Mouse (Mus musculus): Measurements from ENCODE around the gene Atox1. TPM values are rescaled to one million over a fixed set of nuclear protein-coding genes. Genes with fewer than 3 reads are reported as not detected.

Atox1 gene
- 100 to 1,000 TPM; 126 to 139 TPM for total RNA-seq (2023)

GRCm38 (mm10) chr11:55461019-55461645 lies at the start of gene Atox1:
TSS of gene Atox1 (minus strand) at chr11:55461239.

GRCm38 (mm10) chr11:55469048-55469843 lies 8.2 kb upstream of the Atox1 start, which contains the start of gene G3bp1:
TSS of gene G3bp1 (plus strand) at chr11:55469685.

GRCm38 (mm10) chr11:55422978-55423377 lies 38.1 kb downstream of the Atox1 start, which contains the start of gene Sparc:
TSS of gene Sparc (minus strand) at chr11:55423183.

Other genes with a start within 250 kb of the Atox1 start
- gene Fat2, start 124.7 kb downstream of the Atox1 start, total RNA-seq (2023): under 1 TPM; 0.42 to 0.49 TPM
- gene Sparc, start 38.1 kb downstream of the Atox1 start, total RNA-seq (2023): 10 to 100 TPM; 66.1 to 91.1 TPM
- 10 to 100 TPM; 28.2 to 32.1 TPM for gene G3bp1, start 8.4 kb upstream of the Atox1 start, total RNA-seq (2023)
- gene Glra1, start 147.0 kb upstream of the Atox1 start, total RNA-seq (2023): not detected

Measured in neutrophil, adult 83 days (primary cell).